Mouse (Mus musculus) forebrain, embryonic 12.5 days (tissue): ENCODE results near the gene Fndc4. TPM values are rescaled to one million over a fixed set of nuclear protein-coding genes. Genes with fewer than 3 reads are reported as not detected.

ENCODE experiments used
- ATAC-seq: fragments of 200-750 bp; cut with Nextera tagmentation; 2 replicates; pipeline ENCODE4 v1.8.0; 2017; ENCODE audit warnings: moderate TSS enrichment; ENCODE audit not compliant: low FRiP score
- H3K27ac ChIP-seq: fragments of 300-500 bp; sonication (generic); 2 replicates; pipeline ENCODE4 v1.5.1; 2016; ENCODE audit warnings: mild to moderate bottlenecking
- H3K27me3 ChIP-seq: fragments of 300-500 bp; sonication (generic); 2 replicates; pipeline ENCODE4 v1.6.1; 2016; ENCODE audit warnings: mild to moderate bottlenecking
- H3K36me3 ChIP-seq: fragments of 300-500 bp; sonication (generic); replicated peaks from 2 replicates; pipeline ENCODE4 v1.6.1; 2016; ENCODE audit warnings: mild to moderate bottlenecking
- H3K4me1 ChIP-seq: fragments of 300-500 bp; sonication (generic); 2 replicates; pipeline ENCODE4 v1.6.1; 2016
- H3K4me2 ChIP-seq: fragments of 300-500 bp; sonication (generic); 2 replicates; pipeline ENCODE4 v1.6.1; 2016; ENCODE audit warnings: mild to moderate bottlenecking, moderate library complexity
- H3K4me3 ChIP-seq: fragments of 300-500 bp; sonication (generic); replicated peaks from 2 replicates; pipeline ENCODE4 v1.5.1; 2016; ENCODE audit warnings: mild to moderate bottlenecking
- H3K9ac ChIP-seq: fragments of 300-500 bp; sonication (generic); 2 replicates; pipeline ENCODE4 v1.6.1; 2016; ENCODE audit warnings: mild to moderate bottlenecking
- H3K9me3 ChIP-seq: fragments of 300-500 bp; sonication (generic); 2 replicates; pipeline ENCODE4 v1.6.1; 2016
- WGBS: fragments of 180-500 bp; shearing (Covaris S2); methylation state at CpG from one replicate; pipeline ENCODE4 v1.1.7; 2016; 5-methylcytosine and 5-hydroxymethylcytosine counted together
- polyA plus RNA-seq: library from polyadenylated mRNA; unstranded; fragments of >200 nt; fragmentation: Nextera tagmentation; extraction: Ambion mirVana; gene quantifications from 2 replicates; pipeline ENCODE4 v1.2.1, GENCODE M21; 2016

Gene Fndc4
- polyA plus RNA-seq, 1 experiment from 2014 or later, result 62.2 TPM

GRCm38 (mm10) chr5:31291361-31291688, 4.6 kb downstream of the Fndc4 start:
- peaks cover 34% of the 10 kb centered on the region for H3K4me1 ChIP-seq
- no peaks in the 10 kb centered on the region for H3K27me3 ChIP-seq
- H3K4me3 ChIP-seq, result peak overlapping the region; percentile 45
- peak overlapping the region; percentile 65 for H3K4me2 ChIP-seq
- ATAC-seq, result no peak
- 6% methylated on average over 9 of the region's 9 CpGs for WGBS
- H3K9me3 ChIP-seq, result no peaks in the 10 kb centered on the region
- H3K9ac ChIP-seq, result peak overlapping the region; percentile 55
- peak overlapping the region; percentile 80 for H3K27ac ChIP-seq
- peaks cover 16% of the 10 kb centered on the region for H3K36me3 ChIP-seq

DNA sequence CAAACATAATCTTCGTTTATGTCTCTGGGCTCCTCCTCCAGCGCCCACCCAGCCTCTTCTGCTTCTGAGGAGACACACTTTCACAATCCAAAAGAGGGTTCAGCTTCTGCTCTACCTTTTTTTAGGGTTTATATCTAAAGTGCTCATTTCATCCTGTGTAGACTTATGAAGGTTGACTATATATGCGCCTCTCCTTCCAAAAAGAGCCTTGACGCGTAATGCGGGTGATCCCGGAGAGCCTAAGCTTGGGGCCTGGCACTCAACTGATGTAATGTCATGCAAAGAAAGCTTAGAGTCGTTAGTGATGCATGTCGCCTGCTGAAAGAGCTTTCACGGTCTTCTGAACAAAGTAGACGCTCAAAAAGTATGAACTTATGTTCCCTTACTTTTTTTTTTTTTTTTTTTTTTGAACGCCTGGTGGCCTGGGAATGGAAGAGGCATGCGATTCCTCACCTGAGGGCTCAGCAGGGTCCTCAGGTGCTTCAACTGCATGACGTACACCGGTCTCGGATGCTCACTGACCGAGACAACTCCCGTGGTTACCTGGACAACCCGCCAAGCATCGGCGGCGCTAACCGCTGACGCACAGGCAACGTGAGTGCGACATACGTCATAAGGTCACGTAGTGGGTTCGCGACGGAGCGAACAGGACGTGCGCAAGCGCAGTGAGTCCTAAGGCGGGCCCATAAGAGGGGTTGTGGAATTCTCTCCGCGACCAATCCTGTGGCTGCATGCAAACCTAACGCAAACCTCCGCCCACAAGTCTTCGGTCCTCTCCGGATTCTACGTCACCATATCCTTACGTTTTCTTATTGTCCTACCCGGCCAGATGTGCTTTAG, 5.1 kb downstream of the Fndc4 start, which contains the start of gene Ift172:
Gene Ift172, minus strand, starts transcription at position 596 of the 840 bp plus-strand sequence.
- H3K4me2 ChIP-seq, result peak within 1 kb of the TSS; percentile 65
- no peaks in the 10 kb centered on the region for H3K9me3 ChIP-seq
- H3K27ac ChIP-seq, result peak within 1 kb of the TSS; percentile 80
- peak within 1 kb of the TSS; percentile 45 for H3K4me3 ChIP-seq
- WGBS, result 3% methylated on average over 45 of the region's 45 CpGs
- H3K36me3 ChIP-seq, result peaks cover 22% of the 10 kb centered on the region
- H3K27me3 ChIP-seq, result no peaks in the 10 kb centered on the region
- peak within 1 kb of the TSS; percentile 55 for H3K9ac ChIP-seq
- ATAC-seq, result peak; percentile 91
- H3K4me1 ChIP-seq, result peaks cover 34% of the 10 kb centered on the region

- H3K4me2 ChIP-seq, result peak overlapping the region; percentile 65
- no peak for ATAC-seq
- H3K4me1 ChIP-seq, result peaks cover 27% of the 10 kb centered on the region
- no peaks in the 10 kb centered on the region for H3K9me3 ChIP-seq
- H3K36me3 ChIP-seq, result peaks cover 32% of the 10 kb centered on the region
- H3K27me3 ChIP-seq, result no peaks in the 10 kb centered on the region
- H3K27ac ChIP-seq, result no peak overlapping the region
- WGBS, result 83% methylated on average over 3 of the region's 3 CpGs
- H3K9ac ChIP-seq, result peak overlapping the region; percentile 55
- H3K4me3 ChIP-seq, result no peak overlapping the region; the same call in 1 of the 2 replicates
Measured at GRCm38 (mm10) chr5:31289626-31290230, 6.2 kb downstream of the Fndc4 start.

- ATAC-seq, result no peak
- Histone ChIP-seq H3K9me3 (no peaks in the 10 kb centered on the region), H3K27me3 (no peaks in the 10 kb centered on the region), H3K27ac (no peak overlapping the region), H3K4me3 (no peak overlapping the region), H3K4me1 (peaks cover 16% of the 10 kb centered on the region), H3K9ac (no peak overlapping the region), H3K36me3 (peaks cover 41% of the 10 kb centered on the region), H3K4me2 (no peak overlapping the region)
- 85% methylated on average over 3 of the region's 3 CpGs for WGBS
Measured at GRCm38 (mm10) chr5:31288655-31289054, 7.2 kb downstream of the Fndc4 start.

GRCm38 (mm10) chr5:31288225-31288624, 7.7 kb downstream of the Fndc4 start:
- H3K27ac ChIP-seq, result no peak overlapping the region
- H3K4me1 ChIP-seq, result peaks cover 15% of the 10 kb centered on the region
- no peak for ATAC-seq
- WGBS, result 82% methylated on average over 4 of the region's 4 CpGs
- no peak overlapping the region for H3K4me3 ChIP-seq
- H3K36me3 ChIP-seq, result peaks cover 41% of the 10 kb centered on the region
- H3K27me3 ChIP-seq, result no peaks in the 10 kb centered on the region
- no peak overlapping the region for H3K4me2 ChIP-seq
- H3K9ac ChIP-seq, result no peak overlapping the region
- H3K9me3 ChIP-seq, result no peaks in the 10 kb centered on the region

DNA sequence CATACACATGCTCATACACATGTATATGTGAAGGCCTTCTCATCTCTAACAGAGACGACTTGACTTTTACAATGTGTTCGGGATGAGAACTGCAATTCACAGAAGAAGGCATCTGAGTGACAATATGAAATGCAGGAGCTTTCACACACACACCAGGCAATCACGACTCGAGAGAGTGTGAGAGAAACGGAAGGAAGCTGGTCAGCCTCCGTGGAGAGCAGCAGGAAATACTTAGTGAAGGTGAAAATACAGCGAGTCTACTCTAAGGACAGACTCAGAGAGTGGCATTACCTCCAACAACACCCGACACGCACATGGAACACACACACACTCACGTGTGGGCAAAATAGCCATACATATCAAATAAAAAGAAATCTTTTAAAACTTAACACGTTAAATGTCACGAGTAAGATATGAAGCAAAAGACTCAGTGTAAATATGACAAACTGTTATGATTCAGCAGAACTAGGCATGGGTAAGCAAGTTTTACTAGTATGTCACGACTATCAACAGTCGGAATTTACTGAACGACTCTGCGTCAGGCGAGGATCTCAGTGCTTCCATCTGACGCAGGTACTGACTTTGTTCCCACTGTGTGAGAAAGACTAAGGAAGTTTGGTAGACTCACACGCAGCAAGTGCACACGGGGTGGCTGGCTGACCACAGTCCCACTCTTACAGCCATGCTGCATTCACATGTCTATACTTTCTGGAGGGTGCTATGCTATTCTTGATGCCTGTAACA, 16.5 kb downstream of the Fndc4 start:
- no peak for ATAC-seq
- H3K9me3 ChIP-seq, result no peaks in the 10 kb centered on the region
- WGBS, result 90% methylated on average over 20 of the region's 20 CpGs

DNA sequence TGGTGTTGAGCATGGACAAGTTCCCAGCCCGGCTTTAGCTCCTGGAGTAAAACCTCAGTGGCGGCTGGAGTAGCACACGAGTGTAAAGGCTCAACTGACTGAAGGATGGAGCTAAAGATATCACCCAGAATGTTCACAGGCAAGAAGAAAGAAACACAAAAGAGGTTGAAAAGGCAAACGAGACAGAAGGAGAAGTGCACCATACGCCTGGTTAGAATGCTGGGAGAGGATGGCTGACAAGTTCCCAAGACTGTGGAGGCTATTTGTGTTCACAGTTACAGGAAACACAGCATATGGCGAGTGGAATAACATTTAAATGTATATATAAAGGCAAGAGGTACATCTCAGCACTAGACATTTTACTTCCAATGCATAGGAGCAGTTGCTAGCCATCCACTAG, 22.9 kb downstream of the Fndc4 start:
- ATAC-seq, result no peak
- Histone ChIP-seq H3K9ac (no peak overlapping the region), H3K27me3 (no peaks in the 10 kb centered on the region), H3K4me3 (no peak overlapping the region), H3K4me1 (no peaks in the 10 kb centered on the region), H3K36me3 (peaks cover 55% of the 10 kb centered on the region), H3K4me2 (no peak overlapping the region), H3K9me3 (no peaks in the 10 kb centered on the region), H3K27ac (no peak overlapping the region)
- WGBS, result 86% methylated on average over 6 of the region's 6 CpGs

More for the DNA sequence above, 16.5 kb downstream of the Fndc4 start:
- Histone ChIP-seq H3K9ac (no peak overlapping the region), H3K4me2 (no peak overlapping the region), H3K36me3 (peaks cover 70% of the 10 kb centered on the region), H3K4me1 (no peaks in the 10 kb centered on the region), H3K27me3 (no peaks in the 10 kb centered on the region), H3K4me3 (no peak overlapping the region), H3K27ac (no peak overlapping the region)

DNA sequence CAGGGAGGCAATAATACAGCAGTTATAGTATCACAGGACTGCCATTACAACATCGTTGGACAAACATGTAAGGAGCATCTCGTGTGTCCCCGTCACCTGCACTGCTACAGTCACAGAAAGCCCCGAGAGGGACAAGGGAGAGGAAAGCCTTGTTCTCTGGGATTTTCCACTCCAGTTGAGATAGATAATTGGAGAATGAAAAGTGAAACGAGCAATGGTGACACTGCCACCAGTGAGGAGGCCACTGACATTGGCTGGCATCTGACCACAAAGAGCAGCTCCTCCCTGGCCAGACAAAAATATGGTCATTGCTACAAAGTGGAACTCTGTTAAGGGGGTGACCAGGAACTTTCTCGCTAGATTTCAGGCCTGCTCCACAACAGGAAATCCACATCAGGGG, 28.2 kb downstream of the Fndc4 start:
- no peak for ATAC-seq
- peaks cover 85% of the 10 kb centered on the region for H3K36me3 ChIP-seq
- no peak overlapping the region for H3K4me3 ChIP-seq
- no peaks in the 10 kb centered on the region for H3K4me1 ChIP-seq
- H3K4me2 ChIP-seq, result no peak overlapping the region
- 40% methylated on average over 6 of the region's 6 CpGs for WGBS
- H3K9me3 ChIP-seq, result no peaks in the 10 kb centered on the region
- no peak overlapping the region for H3K27ac ChIP-seq
- no peaks in the 10 kb centered on the region for H3K27me3 ChIP-seq
- H3K9ac ChIP-seq, result no peak overlapping the region

GRCm38 (mm10) chr5:31266101-31266500, 29.8 kb downstream of the Fndc4 start:
- no peaks in the 10 kb centered on the region for H3K27me3 ChIP-seq
- no peak overlapping the region for H3K27ac ChIP-seq
- H3K4me2 ChIP-seq, result no peak overlapping the region
- no peaks in the 10 kb centered on the region for H3K9me3 ChIP-seq
- no peak overlapping the region for H3K9ac ChIP-seq
- no peak for ATAC-seq
- 95% methylated on average over 7 of the region's 7 CpGs for WGBS
- H3K4me1 ChIP-seq, result no peaks in the 10 kb centered on the region
- no peak overlapping the region for H3K4me3 ChIP-seq
- H3K36me3 ChIP-seq, result peaks cover 89% of the 10 kb centered on the region

DNA sequence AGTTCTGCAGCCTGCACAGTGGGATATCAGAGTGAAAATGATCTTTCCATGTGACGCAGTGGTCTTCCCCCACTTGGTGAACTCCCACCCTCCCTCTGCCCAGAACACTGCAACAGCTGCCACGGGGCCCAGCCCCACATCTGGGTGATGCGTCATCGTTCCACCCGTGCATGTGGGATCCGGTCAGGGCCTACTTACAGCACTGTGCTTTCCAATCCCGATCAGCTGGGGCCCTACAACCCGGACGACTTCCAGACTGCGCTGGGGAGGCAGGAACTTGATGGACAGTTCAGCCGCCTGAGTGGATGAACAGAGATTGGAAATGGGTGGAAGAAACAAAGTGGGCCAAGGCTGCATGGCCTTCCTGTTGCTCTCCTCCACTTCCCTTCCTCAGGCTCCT, 38.3 kb downstream of the Fndc4 start:
- Histone ChIP-seq H3K27ac (no peak overlapping the region), H3K4me1 (no peaks in the 10 kb centered on the region), H3K4me2 (no peak overlapping the region), H3K27me3 (no peaks in the 10 kb centered on the region), H3K9ac (no peak overlapping the region), H3K4me3 (no peak overlapping the region), H3K9me3 (no peaks in the 10 kb centered on the region), H3K36me3 (peaks cover 69% of the 10 kb centered on the region)
- 87% methylated on average over 11 of the region's 11 CpGs for WGBS
- ATAC-seq, result no peak

GRCm38 (mm10) chr5:31255971-31256370, 39.9 kb downstream of the Fndc4 start:
- no peak overlapping the region for H3K9ac ChIP-seq
- 91% methylated on average over 2 of the region's 2 CpGs for WGBS
- no peak overlapping the region for H3K4me3 ChIP-seq
- ATAC-seq, result no peak
- no peak overlapping the region for H3K27ac ChIP-seq
- H3K4me2 ChIP-seq, result no peak overlapping the region
- no peaks in the 10 kb centered on the region for H3K9me3 ChIP-seq
- peaks cover 68% of the 10 kb centered on the region for H3K36me3 ChIP-seq
- H3K27me3 ChIP-seq, result peaks cover 10% of the 10 kb centered on the region
- peaks cover 10% of the 10 kb centered on the region for H3K4me1 ChIP-seq

- Histone ChIP-seq H3K4me1 (peaks cover 11% of the 10 kb centered on the region), H3K27me3 (peaks cover 11% of the 10 kb centered on the region), H3K27ac (no peak overlapping the region), H3K4me2 (no peak overlapping the region), H3K9ac (no peak overlapping the region), H3K9me3 (no peaks in the 10 kb centered on the region), H3K36me3 (peaks cover 68% of the 10 kb centered on the region), H3K4me3 (no peak overlapping the region)
- no peak for ATAC-seq
- WGBS, result 98% methylated on average over 2 of the region's 2 CpGs
Measured at GRCm38 (mm10) chr5:31255381-31255780, 40.5 kb downstream of the Fndc4 start.
